ENCODE assay signal across 7 mouse cellular contexts in the genomic region with DNA sequence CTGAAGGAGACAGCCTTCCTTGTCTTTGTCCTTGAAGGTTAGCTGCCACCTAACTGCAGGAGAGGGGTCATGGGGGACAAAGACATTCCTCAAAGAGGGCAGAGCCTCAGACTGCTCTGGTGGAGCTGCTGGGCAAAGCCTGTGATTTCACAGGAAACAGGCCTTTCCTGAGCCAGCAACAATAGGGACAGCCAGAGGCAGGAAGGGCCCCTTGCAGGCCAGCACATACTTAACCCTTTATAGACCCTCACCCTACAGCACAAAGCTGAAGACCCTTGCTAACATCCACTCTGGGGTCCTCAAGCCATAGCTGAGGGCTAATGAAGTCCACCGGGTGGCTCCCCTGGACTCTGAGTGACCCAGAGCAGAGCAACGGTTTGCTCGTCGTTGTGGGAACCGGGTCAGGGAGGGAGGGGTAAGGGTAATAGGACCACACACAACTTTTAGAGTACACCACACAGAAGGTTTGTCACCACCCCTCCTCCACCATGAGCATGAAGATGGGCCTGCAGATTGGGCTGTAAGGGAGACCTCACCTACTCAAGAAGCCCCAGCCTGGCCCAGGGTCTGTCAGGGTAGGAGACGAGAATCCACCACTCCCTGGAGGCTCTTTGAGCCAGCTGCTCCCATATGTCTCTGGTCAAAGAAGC. TPM values are rescaled to one million over a fixed set of nuclear protein-coding genes. Genes with fewer than 3 reads are reported as not detected.
DNase-seq lines count a peak whose midpoint lies in the region; ATAC-seq and TF ChIP-seq lines count a peak whose summit lies in the region.

No protein-coding gene starts in this region.

- DNase-seq in brain, embryonic 14.5 days (ENCODE audit: low read depth), result peak; percentile 15
- DNase-seq in embryonic facial prominence, embryonic 14.5 days (ENCODE audit: low spot score), result peak; percentile 65
- peak; percentile 72 for DNase-seq in kidney, adult 11 months
- peak; percentile 75 for DNase-seq in lung, embryonic 14.5 days
- DNase-seq in left cerebral cortex, adult 8-10 months (ENCODE audit: low spot score in 2 of 2), result no peak
- no peak for DNase-seq in cerebellum, adult 8-10 months

- 14% methylated on average over 6 of the region's 6 CpGs for WGBS in embryonic facial prominence, embryonic 14.5 days
- WGBS in lung, embryonic 14.5 days, result 11% methylated on average over 6 of the region's 6 CpGs

- peak overlapping the region; percentile 65 for H3K27ac ChIP-seq in embryonic facial prominence, embryonic 14.5 days (replicated peaks; ENCODE audit: low read depth, low read length)
- H3K27ac ChIP-seq in lung, embryonic 14.5 days (ENCODE audit: low read depth), result peak overlapping the region; percentile 90

- 0 out of 2 replicates have a peak overlapping the region, but pooled peaks have one; percentile 42 for H3K9ac ChIP-seq in embryonic facial prominence, embryonic 14.5 days (ENCODE audit: low read depth, low read length)
- peak overlapping the region; percentile 29 for H3K9ac ChIP-seq in lung, embryonic 14.5 days

- peaks cover 16% of the 10 kb centered on the region for H3K4me1 ChIP-seq in embryonic facial prominence, embryonic 14.5 days (ENCODE audit: control insufficient read depth, insufficient read depth, low read length)
- peaks cover 21% of the 10 kb centered on the region for H3K4me1 ChIP-seq in lung, embryonic 14.5 days (ENCODE audit: insufficient read depth)

- no peaks in the 10 kb centered on the region for H3K27me3 ChIP-seq in embryonic facial prominence, embryonic 14.5 days (replicated peaks; ENCODE audit: control insufficient read depth, insufficient read depth, low read length)
- no peaks in the 10 kb centered on the region for H3K27me3 ChIP-seq in lung, embryonic 14.5 days (ENCODE audit: insufficient read depth, low read length)

- H3K4me3 ChIP-seq in embryonic facial prominence, embryonic 14.5 days (ENCODE audit: low read depth, low read length), result no peak overlapping the region
- H3K4me3 ChIP-seq in lung, embryonic 14.5 days (ENCODE audit: low read depth, low read length), result no peak overlapping the region

- no peak for TF ChIP-seq CTCF in brain, embryonic 14.5 days (IDR thresholded peaks at IDR 0.05; ENCODE audit: borderline replicate concordance, extremely low read depth, insufficient read depth, insufficient read length)
- no peak; the same call in 1 of the 2 replicates for TF ChIP-seq CTCF in lung, embryonic 14.5 days (IDR thresholded peaks at IDR 0.05; ENCODE audit: low read depth)

- no peak overlapping the region for H3K4me2 ChIP-seq in embryonic facial prominence, embryonic 14.5 days (ENCODE audit: low read depth, low read length)
- H3K4me2 ChIP-seq in lung, embryonic 14.5 days, result peak overlapping the region; percentile 35; the same call in 1 of the 2 replicates

- no peak for TF ChIP-seq POLR2A in brain, embryonic 14.5 days (IDR thresholded peaks at IDR 0.05; ENCODE audit: borderline replicate concordance, extremely low read depth, insufficient read depth, insufficient read length, poor library complexity, severe bottlenecking)

- no peaks in the 10 kb centered on the region for H3K9me3 ChIP-seq in embryonic facial prominence, embryonic 14.5 days (ENCODE audit: control insufficient read depth, low read length)
- no peaks in the 10 kb centered on the region for H3K9me3 ChIP-seq in lung, embryonic 14.5 days (ENCODE audit: low read depth, low read length)

- no peaks in the 10 kb centered on the region; the same call in 1 of the 2 replicates for H3K36me3 ChIP-seq in embryonic facial prominence, embryonic 14.5 days (ENCODE audit: control insufficient read depth, insufficient read depth, low read length)
- H3K36me3 ChIP-seq in lung, embryonic 14.5 days (ENCODE audit: insufficient read depth), result peaks cover 7% of the 10 kb centered on the region; the same call in 1 of the 2 replicates

- peak; percentile 38; the same call in 1 of the 2 replicates for ATAC-seq in embryonic facial prominence, embryonic 14.5 days (ENCODE audit: low read depth)
- ATAC-seq in lung, embryonic 14.5 days (ENCODE audit: insufficient read depth), result peak; percentile 79
- no peak for ATAC-seq in granulocyte monocyte progenitor cell, adult 5-6 weeks (replicated peaks; ENCODE audit: poor library complexity, severe bottlenecking)

RNA-seq across cellular contexts. Expression of gene Piezo1, which starts 33.5 kb away (rescaled TPM):
- polyA plus RNA-seq in brain, embryonic 14.5 days (2012; rRNA removed), result 12.8 and 13.4 TPM in 2 replicates
- 18.7 and 22.7 TPM in 2 replicates for polyA plus RNA-seq in embryonic facial prominence, embryonic 14.5 days (2014; fragmentation: Nextera tagmentation; extraction: Ambion mirVana)
- polyA plus RNA-seq in lung, embryonic 14.5 days (2014; fragmentation: Nextera tagmentation; extraction: Ambion mirVana), result 26.6 and 27.7 TPM in 2 replicates
- total RNA-seq in left cerebral cortex, adult 8-10 months (2022), result 1 to 10 TPM; 5.6 to 6.7 (median 6.1) TPM
- total RNA-seq in granulocyte monocyte progenitor cell, adult 5-6 weeks (2014; fragmentation: Nextera tagmentation), result 19.4 and 67.1 TPM in 2 replicates
- 15.8 and 22.4 TPM in 2 replicates for total RNA-seq in granulocyte monocyte progenitor cell, adult 5-6 weeks (2017)

RNA-seq across cellular contexts. Expression of gene Ctu2, which starts 41.7 kb away (rescaled TPM):
- 58.5 and 74.9 TPM in 2 replicates for polyA plus RNA-seq in brain, embryonic 14.5 days (2012; rRNA removed)
- polyA plus RNA-seq in embryonic facial prominence, embryonic 14.5 days (2014; fragmentation: Nextera tagmentation; extraction: Ambion mirVana), result 49.0 and 49.2 TPM in 2 replicates
- 45.4 and 56.2 TPM in 2 replicates for polyA plus RNA-seq in lung, embryonic 14.5 days (2014; fragmentation: Nextera tagmentation; extraction: Ambion mirVana)
- total RNA-seq in left cerebral cortex, adult 8-10 months (2022), result 10 to 100 TPM; 21.3 to 27.5 (median 22.6) TPM
- 11.9 and 33.1 TPM in 2 replicates for total RNA-seq in granulocyte monocyte progenitor cell, adult 5-6 weeks (2014; fragmentation: Nextera tagmentation)
- 9.3 and 14.0 TPM in 2 replicates for total RNA-seq in granulocyte monocyte progenitor cell, adult 5-6 weeks (2017)

RNA-seq across cellular contexts. Expression of gene Rnf166, which starts 41.8 kb away (rescaled TPM):
- polyA plus RNA-seq in brain, embryonic 14.5 days (2012; rRNA removed), result 59.5 and 80.9 TPM in 2 replicates
- polyA plus RNA-seq in embryonic facial prominence, embryonic 14.5 days (2014; fragmentation: Nextera tagmentation; extraction: Ambion mirVana), result 40.0 and 40.1 TPM in 2 replicates
- 34.7 and 37.2 TPM in 2 replicates for polyA plus RNA-seq in lung, embryonic 14.5 days (2014; fragmentation: Nextera tagmentation; extraction: Ambion mirVana)
- 10 to 100 TPM; 33.2 to 39.7 (median 37.7) TPM for total RNA-seq in left cerebral cortex, adult 8-10 months (2022)
- 40.5 and 41.2 TPM in 2 replicates for total RNA-seq in granulocyte monocyte progenitor cell, adult 5-6 weeks (2014; fragmentation: Nextera tagmentation)
- 29.8 and 43.2 TPM in 2 replicates for total RNA-seq in granulocyte monocyte progenitor cell, adult 5-6 weeks (2017)

RNA-seq across cellular contexts. Expression of gene Cdt1, which starts 50.1 kb away (rescaled TPM):
- 21.3 and 31.8 TPM in 2 replicates for polyA plus RNA-seq in brain, embryonic 14.5 days (2012; rRNA removed)
- polyA plus RNA-seq in embryonic facial prominence, embryonic 14.5 days (2014; fragmentation: Nextera tagmentation; extraction: Ambion mirVana), result 32.9 and 33.7 TPM in 2 replicates
- polyA plus RNA-seq in lung, embryonic 14.5 days (2014; fragmentation: Nextera tagmentation; extraction: Ambion mirVana), result 47.1 and 50.3 TPM in 2 replicates
- total RNA-seq in left cerebral cortex, adult 8-10 months (2022), result 1 to 10 TPM; 4.1 to 5.0 (median 4.4) TPM
- 76.0 and 153 TPM in 2 replicates for total RNA-seq in granulocyte monocyte progenitor cell, adult 5-6 weeks (2014; fragmentation: Nextera tagmentation)
- total RNA-seq in granulocyte monocyte progenitor cell, adult 5-6 weeks (2017), result 38.6 and 38.8 TPM in 2 replicates

RNA-seq across cellular contexts. Expression of gene Snai3, which starts 57.1 kb away (rescaled TPM):
- polyA plus RNA-seq in brain, embryonic 14.5 days (2012; rRNA removed), result not detected in 2 replicates
- polyA plus RNA-seq in embryonic facial prominence, embryonic 14.5 days (2014; fragmentation: Nextera tagmentation; extraction: Ambion mirVana), result 3.1 and 4.2 TPM in 2 replicates
- 0.87 and 1.3 TPM in 2 replicates for polyA plus RNA-seq in lung, embryonic 14.5 days (2014; fragmentation: Nextera tagmentation; extraction: Ambion mirVana)
- total RNA-seq in left cerebral cortex, adult 8-10 months (2022), result under 1 TPM; 0.59 to 0.80 (median 0.75) TPM
- total RNA-seq in granulocyte monocyte progenitor cell, adult 5-6 weeks (2014; fragmentation: Nextera tagmentation), result not detected in 2 replicates
- total RNA-seq in granulocyte monocyte progenitor cell, adult 5-6 weeks (2017), result not detected in 2 replicates

Comparison
In these comparisons a context has a peak if more than half of its experiments do, and no peak if none do; other contexts are left out.
1. DNase-seq: peak in brain, embryonic 14.5 days (single experiment), embryonic facial prominence, embryonic 14.5 days (single experiment), kidney, adult 11 months (single experiment) and lung, embryonic 14.5 days (single experiment); none in left cerebral cortex, adult 8-10 months (0 of 2) and cerebellum, adult 8-10 months (single experiment).